Mouse (Mus musculus) natural killer cell, adult 2 months (primary cell): ENCODE measurements around the gene Ecpas.

ENCODE experiments used
- DNase-seq, 2 experiments: peaks; one replicate each; pipeline ENCODE4 v3.0.0; 2022; ENCODE audit warnings: low spot score in 2 of 2

Ecpas gene

DNA sequence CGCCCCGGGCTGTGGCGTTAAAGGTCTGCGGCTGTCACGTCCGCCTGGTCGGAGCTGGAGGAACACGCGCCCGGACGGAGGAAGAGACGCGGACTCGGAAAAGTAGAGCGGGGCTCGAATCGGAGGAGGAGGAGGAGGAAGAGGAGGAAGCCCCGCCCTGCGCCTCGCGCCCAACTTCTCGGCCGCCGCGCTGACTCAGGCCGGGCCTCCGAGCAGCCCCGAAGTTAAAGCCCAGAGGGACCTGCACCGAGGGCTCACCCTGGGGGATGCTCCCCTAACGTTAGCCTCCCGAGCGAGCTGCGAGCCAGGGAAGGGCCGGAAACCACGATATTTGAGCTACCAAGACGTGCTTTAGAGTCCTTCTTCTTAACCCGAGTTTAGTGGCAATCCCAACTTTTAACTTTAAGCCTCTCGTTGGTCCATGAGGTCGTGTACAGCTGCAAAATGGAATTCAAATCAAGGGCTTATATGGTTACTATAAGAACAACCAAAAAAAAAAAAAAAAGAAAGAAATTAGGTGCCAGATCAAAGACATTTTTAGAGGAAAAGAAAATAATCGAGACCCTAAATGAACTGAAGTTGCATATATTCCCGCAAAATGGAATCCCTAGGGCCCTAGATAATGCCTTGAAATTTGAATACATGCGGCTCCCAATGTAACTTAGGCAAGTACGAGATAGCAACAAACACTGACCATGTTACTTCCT is at the start of gene Ecpas:
Ecpas (minus strand) TSS at position 121 of the 707 bp plus-strand sequence.
- DNase-seq: peak; percentile 49 to 66

GRCm38 (mm10) chr4:58961719-58962118 is 49.2 kb upstream of the Ecpas start:
- no peak for DNase-seq

DNA sequence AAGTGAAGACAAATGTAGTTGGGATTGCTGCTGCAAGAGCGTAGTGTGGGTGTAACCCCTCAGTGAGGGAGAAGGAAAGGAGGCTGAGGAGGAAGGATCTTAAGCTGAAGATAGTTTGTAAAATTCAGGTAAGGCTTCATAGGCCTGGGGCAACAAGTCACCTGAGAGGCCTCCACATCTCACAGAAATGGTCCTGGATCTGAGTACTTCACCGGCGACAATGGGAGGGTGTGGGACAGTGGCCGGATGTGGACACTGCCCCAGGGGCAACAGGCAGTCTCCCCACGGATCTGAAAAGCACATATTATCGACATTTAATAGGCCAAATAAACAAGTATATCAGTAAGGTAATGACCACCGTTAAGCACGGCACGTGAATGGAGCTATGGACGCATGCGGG is 40.1 kb upstream of the Ecpas start:
- no peak for DNase-seq

DNA sequence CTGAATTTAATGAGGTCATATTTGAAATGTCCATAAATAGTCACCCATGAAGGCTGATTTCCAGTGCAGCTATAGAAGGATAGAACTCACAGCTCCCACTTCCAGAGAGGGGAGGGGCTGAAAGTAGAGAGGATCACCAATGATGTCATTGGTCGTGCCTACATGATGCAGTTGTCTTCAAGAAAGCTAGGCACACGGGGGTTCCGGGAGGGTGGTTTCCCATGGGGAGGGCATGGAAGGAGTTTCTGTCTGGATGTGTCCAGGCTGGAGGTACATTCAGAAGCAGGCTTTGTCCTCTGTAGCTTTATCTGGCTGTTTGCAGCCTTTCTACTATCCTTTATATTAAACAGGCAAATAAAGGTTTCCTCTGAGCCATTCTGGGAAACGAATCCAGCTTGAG is 35.8 kb upstream of the Ecpas start:
- DNase-seq: no peak

DNA sequence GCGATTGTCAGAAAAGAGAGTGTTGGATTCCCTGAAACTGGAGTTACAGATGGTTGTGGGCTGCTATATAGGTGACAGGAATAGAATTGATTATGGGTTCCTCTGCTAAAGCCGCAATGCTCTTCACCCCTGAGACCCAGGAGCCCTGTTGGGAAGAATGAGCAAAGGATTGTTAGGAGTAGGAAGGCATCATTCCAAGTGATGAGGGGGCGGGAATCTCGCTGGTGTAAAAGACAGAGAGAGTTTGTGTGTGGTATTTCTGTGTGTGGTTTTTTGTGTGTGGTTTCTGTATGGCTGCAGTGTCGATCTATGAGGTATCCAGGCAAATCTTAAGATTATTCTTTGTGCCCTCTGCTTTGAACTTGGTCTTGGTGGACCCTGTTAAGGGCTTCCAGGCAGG is 32.1 kb upstream of the Ecpas start:
- no peak for DNase-seq

DNA sequence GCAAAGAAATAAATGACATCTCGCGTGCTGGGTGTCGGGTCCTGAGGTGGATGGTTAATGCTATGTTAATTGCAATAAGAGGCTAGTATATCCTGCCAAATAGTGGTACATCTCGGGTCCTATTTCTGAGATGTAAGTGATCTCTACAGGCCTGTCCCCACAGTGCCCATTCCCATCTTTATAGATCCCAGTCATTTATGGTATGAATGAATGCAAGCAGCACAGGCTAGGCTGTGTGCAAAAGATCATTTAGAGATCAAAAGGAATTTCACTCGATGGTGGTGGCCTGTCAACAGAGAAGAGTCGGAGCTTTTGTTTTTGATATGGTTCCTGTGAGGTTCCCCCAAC is 31.6 kb upstream of the Ecpas start:
- DNase-seq: no peak

DNA sequence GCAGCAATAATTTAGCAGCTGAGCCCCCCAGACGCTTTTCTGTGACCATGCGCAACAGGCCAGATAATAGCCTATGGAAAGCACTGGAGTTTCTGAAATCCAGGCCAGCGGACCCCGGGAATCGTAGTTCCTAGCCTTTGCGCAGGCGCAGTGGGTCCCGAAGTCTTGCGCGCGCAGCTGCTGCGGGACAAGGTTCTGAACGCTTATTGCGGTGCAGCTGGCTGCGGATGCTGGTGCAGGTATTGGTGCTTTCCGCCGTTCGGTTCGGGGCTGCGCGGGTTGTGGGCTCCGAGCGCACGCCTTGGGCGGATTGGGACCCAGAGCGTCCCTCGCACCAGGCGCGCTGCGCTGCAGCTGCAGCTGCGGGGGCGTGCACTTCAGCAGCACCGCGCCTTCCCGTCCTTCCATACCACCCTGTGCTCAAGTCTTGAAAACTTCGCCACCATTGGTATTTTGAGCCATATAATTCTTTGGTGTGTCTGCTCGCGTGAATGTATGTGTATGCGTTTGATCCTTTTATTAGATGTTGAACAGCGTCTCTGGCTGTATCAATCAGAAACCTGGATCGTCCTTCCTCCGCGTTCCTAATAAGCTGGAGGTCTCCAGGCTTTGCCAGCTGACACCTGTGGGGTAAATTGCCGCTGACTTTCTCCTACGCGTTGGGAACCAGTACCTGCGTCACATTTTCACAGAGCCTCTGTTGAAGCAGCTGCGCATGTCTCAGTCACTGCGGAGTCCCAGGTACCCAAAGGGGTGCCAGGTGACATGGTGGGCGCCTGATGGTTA is 31.1 kb upstream of the Ecpas start, which contains the start of gene Zkscan16:
Zkscan16 (plus strand) TSS at position 209 of the 786 bp plus-strand sequence.
- DNase-seq: peak; percentile 14 to 47

DNA sequence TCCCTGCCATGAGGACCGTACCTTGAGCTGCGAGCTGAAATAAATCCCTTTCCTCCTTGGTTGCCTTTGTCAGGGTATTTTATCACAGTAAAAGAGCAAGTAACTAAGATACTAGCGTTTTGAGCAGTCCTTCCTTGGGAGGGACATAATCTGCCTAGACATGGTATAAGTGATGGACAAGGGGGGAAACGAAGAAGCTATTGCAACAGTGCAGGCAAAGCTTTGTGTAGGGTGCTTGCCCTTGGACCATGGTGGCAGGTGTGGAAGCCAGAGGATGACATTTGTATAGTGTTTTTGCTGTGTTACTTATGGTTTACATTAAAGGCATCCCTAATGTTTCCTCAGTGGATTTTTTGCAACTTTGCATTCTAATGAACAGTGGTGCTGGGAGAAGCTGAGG is 30.4 kb upstream of the Ecpas start:
- no peak for DNase-seq

DNA sequence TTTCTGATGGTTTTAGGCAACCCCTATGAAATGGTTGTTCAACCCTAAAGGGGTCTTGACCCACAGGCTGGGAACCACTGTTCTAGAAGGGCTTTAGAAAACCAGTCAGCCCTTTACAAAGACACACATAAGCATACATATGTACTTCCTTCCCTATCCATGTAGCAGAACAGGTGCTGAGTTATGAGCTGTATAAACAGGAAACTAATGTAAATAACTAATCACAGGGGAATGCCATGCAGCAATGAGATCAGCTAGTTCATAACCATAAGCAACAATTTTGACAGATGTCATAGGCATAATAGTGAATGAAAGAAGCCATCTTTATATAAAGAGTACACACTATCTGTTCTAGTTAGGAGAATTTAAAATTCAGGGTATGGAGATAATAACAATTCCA is 29.1 kb upstream of the Ecpas start:
- no peak for DNase-seq

GRCm38 (mm10) chr4:58935846-58936245 is 23.3 kb upstream of the Ecpas start:
- no peak for DNase-seq

GRCm38 (mm10) chr4:58934746-58935476 is 22.4 kb upstream of the Ecpas start:
- DNase-seq: peak in 1 of 2 experiments; percentile 32

- no peak for DNase-seq
Measured at GRCm38 (mm10) chr4:58934308-58934707, 21.8 kb upstream of the Ecpas start.

- no peak for DNase-seq
Measured at GRCm38 (mm10) chr4:58932541-58932940, 20.0 kb upstream of the Ecpas start.

DNA sequence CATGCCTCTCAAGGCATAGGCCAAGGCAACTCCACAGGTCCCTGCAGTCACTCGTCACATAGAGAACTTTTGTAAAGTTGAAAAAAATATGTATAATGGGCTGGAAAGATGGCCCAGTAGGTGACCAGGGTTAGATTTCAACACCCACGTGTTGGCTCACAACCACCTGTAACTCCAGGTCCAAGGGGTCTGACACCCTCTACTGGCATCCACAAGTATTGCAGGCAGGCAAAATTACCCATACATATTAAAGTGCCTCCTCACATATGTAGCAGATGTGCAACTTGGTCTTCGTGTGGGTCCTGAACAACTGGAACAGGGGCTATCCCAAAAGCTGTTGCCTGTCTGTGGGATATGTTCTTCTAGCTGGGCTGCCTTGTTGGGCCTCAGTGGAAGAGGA is 15.1 kb upstream of the Ecpas start:
- no peak for DNase-seq

- no peak for DNase-seq
Measured at GRCm38 (mm10) chr4:58926120-58926519, 13.6 kb upstream of the Ecpas start.

- no peak for DNase-seq
Measured at GRCm38 (mm10) chr4:58925664-58926063, 13.1 kb upstream of the Ecpas start.

- DNase-seq: no peak
Measured at GRCm38 (mm10) chr4:58923933-58924332, 11.4 kb upstream of the Ecpas start.

DNA sequence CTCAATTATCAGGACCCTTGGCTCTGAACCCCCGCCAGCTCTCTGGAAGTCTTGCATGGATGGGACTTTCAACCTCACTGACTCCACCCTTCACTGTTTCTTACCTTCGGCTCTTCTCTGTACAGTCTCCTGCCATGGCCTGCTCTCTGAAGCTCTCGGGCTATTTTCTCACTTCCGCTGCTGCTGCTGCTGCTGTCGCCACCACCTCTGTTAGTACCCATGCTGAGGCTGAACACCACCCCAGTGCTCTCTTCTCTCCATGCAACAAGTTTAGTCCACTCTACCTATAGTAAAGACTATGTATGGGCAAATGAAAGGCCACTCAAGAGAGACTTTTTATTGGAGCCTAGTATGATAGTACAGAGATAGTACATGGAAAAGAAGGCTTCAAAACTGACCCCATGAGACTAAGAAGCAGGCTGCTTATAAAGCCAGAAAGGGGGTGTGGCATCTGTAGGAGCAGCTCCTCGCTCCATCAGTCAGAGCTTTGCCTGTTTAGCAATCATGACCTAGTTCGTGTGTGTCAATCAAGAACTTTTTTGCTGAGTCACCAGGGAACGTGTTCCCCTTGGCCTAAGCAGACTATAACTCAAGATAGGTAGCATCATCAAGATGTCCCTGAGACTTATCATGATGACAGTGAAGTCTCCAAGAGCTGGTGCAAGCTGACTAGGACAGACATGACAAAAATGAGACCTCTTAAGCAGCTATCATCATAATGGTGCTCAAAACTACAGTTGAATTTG is 2.7 kb upstream of the Ecpas start:
- no peak for DNase-seq

GRCm38 (mm10) chr4:58913336-58914026 is 932 bp upstream of the Ecpas start:
- DNase-seq: no peak

DNA sequence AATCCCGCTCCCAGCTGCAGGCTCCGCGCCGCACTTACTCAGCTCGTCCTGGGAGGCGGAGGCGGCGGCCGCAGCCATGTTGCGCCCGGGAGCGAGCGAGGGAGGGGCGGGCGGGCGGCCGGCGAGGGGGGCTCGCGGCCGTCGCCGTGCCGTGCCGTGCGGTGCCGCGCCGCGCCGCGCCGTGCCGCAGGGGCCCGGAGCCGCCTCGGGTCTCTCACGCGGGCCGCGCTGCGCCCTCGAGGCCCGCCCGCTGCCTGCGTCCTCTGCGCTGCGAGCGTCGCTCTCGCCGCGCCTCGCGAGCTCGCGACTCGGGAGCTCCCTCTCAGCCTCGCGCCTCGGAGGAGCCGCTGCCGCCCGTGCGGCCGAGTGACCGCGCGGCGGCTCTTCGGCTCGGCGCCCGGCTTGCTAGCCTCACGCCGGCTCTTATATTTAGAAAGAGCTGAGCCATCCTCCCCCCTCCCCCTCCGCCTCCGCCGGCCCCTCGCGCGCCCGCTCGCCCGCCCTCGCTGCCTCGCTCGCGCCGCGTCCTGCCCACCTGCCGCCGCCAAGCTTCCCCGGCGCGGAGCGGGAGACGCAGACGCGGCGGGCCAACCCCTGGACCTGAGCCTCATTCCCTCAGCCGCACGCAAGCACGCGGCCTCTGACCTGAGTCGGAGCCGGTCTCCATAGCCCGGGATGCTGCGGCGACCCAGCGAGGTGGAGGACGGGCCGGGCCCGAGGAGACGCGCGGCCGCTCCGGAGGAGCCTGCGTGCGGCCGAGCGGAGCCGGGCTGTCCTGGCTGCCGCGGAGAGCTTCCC is 519 bp downstream of the Ecpas start:
- DNase-seq: peak; percentile 26 to 41
